Mouse (Mus musculus): Measurements from ENCODE around the gene Gkap1. TPM values are rescaled to one million over a fixed set of nuclear protein-coding genes. Genes with fewer than 3 reads are reported as not detected.

Gkap1 gene
- total and polyA plus RNA-seq, 3 experiments, result 26.7 to 34.1 TPM; not detected in 1

DNA sequence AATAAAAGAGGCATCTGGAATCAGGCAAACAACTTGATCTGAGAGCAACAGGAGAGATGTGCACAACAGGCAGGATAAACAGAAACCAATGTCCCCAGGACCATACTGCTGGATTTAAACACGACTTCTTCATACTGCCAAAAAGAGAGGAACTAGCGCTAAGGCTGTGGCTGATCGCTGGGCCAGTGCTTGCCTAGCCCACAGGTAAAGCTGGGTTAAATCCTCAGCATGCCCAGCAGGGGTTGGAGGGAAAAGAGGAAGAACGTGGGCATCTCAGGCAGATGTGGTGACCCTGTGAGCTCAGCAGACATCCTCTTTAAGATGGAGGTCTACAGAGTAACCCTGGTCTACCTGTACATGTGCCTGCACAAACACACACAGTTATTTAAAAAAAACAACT lies 70.5 kb downstream of the Gkap1 start:
- TF ChIP-seq RCOR1 (IDR thresholded peaks at IDR 0.05; ENCODE audit: low read depth, low read length), result 0 out of 2 replicates have a peak, but pooled peaks have one; percentile 22
- TF ChIP-seq USF2 (IDR thresholded peaks at IDR 0.05; ENCODE audit: borderline replicate concordance in 1 of 2, insufficient read depth in 1 of 2, low read depth in 1 of 2, low read length in 2 of 2), result no peak
- Histone ChIP-seq H3K4me1 (ENCODE audit: control insufficient read depth in 1 of 2, insufficient read depth in 2 of 2, low read length in 2 of 2) (peaks cover 19 to 21% of the 10 kb centered on the region in 2 experiments), H3K36me3 (ENCODE audit: control insufficient read depth in 1 of 2, insufficient read depth in 2 of 2, low read length in 2 of 2) (peaks cover 5 to 40% of the 10 kb centered on the region in 2 experiments), H3K9me3 (replicated peaks; ENCODE audit: insufficient read depth, low read length) (no peaks in the 10 kb centered on the region), H3K27me3 (ENCODE audit: control insufficient read depth in 1 of 2, insufficient read depth in 2 of 2, low read length in 2 of 2) (no peaks in the 10 kb centered on the region), H3K27ac (ENCODE audit: control insufficient read depth, low read depth, low read length) (no peak overlapping the region), H3K79me2 (ENCODE audit: control insufficient read depth, insufficient read depth, low read length, poor library complexity) (peaks cover 86% of the 10 kb centered on the region), H3K9ac (ENCODE audit: control insufficient read depth, low read depth, low read length, poor library complexity, severe bottlenecking) (no peak overlapping the region), H3K4me3 (ENCODE audit: control insufficient read depth in 1 of 2, insufficient read depth in 1 of 2, low read depth in 2 of 2, low read length in 2 of 2) (no peak overlapping the region)
- DNase-seq (ENCODE audit: low read depth, low spot score), result peak; percentile 61

DNA sequence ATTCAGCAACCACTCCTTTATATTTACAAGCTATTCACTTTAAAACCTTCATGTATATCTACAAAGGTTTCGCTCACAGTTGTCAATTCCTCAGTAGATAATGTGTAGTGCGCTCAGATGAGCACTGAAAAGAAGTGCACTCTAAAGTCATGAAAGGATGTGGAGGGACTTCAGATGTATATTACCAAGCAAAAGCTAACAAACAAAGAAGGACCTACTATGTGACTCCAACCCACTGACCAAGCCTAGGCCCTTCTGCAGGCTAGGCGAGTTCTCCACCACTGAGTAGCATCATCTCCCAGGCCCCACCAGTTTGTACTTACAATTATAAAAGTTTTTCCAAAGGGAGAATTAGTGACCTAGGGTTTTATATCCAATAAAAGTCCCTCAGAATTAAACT lies 71.3 kb downstream of the Gkap1 start:
- no peaks in the 10 kb centered on the region for H3K9me3 ChIP-seq (replicated peaks; ENCODE audit: insufficient read depth, low read length)
- TF ChIP-seq ZNF384 (IDR thresholded peaks at IDR 0.05; ENCODE audit: low read depth, low read length) (no peak), ZKSCAN1 (IDR thresholded peaks at IDR 0.05; ENCODE audit: low read depth, low read length) (peak; percentile 70; the same call in 1 of the 2 replicates)
- peaks cover 86% of the 10 kb centered on the region for H3K79me2 ChIP-seq (ENCODE audit: control insufficient read depth, insufficient read depth, low read length, poor library complexity)
- no peak overlapping the region for H3K4me3 ChIP-seq (ENCODE audit: control insufficient read depth in 1 of 2, insufficient read depth in 1 of 2, low read depth in 2 of 2, low read length in 2 of 2)
- no peak overlapping the region for H3K27ac ChIP-seq (ENCODE audit: control insufficient read depth, low read depth, low read length)
- peaks cover 19 to 21% of the 10 kb centered on the region in 2 experiments for H3K4me1 ChIP-seq (ENCODE audit: control insufficient read depth in 1 of 2, insufficient read depth in 2 of 2, low read length in 2 of 2)
- H3K27me3 ChIP-seq (ENCODE audit: control insufficient read depth in 1 of 2, insufficient read depth in 2 of 2, low read length in 2 of 2), result no peaks in the 10 kb centered on the region
- peaks cover 5 to 38% of the 10 kb centered on the region in 2 experiments for H3K36me3 ChIP-seq (ENCODE audit: control insufficient read depth in 1 of 2, insufficient read depth in 2 of 2, low read length in 2 of 2)
- no peak overlapping the region for H3K9ac ChIP-seq (ENCODE audit: control insufficient read depth, low read depth, low read length, poor library complexity, severe bottlenecking)
- DNase-seq (ENCODE audit: low read depth, low spot score), result no peak

GRCm38 (mm10) chr13:58202903-58203302 lies 72.6 kb downstream of the Gkap1 start:
- Histone ChIP-seq H3K27ac (ENCODE audit: control insufficient read depth, low read depth, low read length) (no peak overlapping the region), H3K4me3 (ENCODE audit: control insufficient read depth in 1 of 2, insufficient read depth in 1 of 2, low read depth in 2 of 2, low read length in 2 of 2) (no peak overlapping the region), H3K27me3 (ENCODE audit: control insufficient read depth in 1 of 2, insufficient read depth in 2 of 2, low read length in 2 of 2) (no peaks in the 10 kb centered on the region), H3K4me1 (ENCODE audit: control insufficient read depth in 1 of 2, insufficient read depth in 2 of 2, low read length in 2 of 2) (peaks cover 19 to 21% of the 10 kb centered on the region in 2 experiments), H3K9ac (ENCODE audit: control insufficient read depth, low read depth, low read length, poor library complexity, severe bottlenecking) (no peak overlapping the region), H3K79me2 (ENCODE audit: control insufficient read depth, insufficient read depth, low read length, poor library complexity) (peaks cover 83% of the 10 kb centered on the region), H3K9me3 (replicated peaks; ENCODE audit: insufficient read depth, low read length) (no peaks in the 10 kb centered on the region), H3K36me3 (ENCODE audit: control insufficient read depth in 1 of 2, insufficient read depth in 2 of 2, low read length in 2 of 2) (peaks cover 7 to 38% of the 10 kb centered on the region in 2 experiments)
- TF ChIP-seq KAT2A (conservative IDR thresholded peaks at IDR 0.05; ENCODE audit: low read depth, low read length), result no peak
- TF ChIP-seq EP300 (IDR thresholded peaks at IDR 0.05; ENCODE audit: low read depth in 1 of 2, low read length in 2 of 2), result no peak
- no peak for TF ChIP-seq BHLHE40 (IDR thresholded peaks at IDR 0.05; ENCODE audit: borderline replicate concordance, low read depth, low read length)
- no peak for TF ChIP-seq RAD21 (IDR thresholded peaks at IDR 0.05; ENCODE audit: low read depth, low read length)
- TF ChIP-seq MXI1 (IDR thresholded peaks at IDR 0.05; ENCODE audit: low read depth, low read length), result 0 out of 2 replicates have a peak, but pooled peaks have one; percentile 11
- no peak for TF ChIP-seq NRF1 (IDR thresholded peaks at IDR 0.05; ENCODE audit: insufficient read depth, low read depth, low read length, poor library complexity, severe bottlenecking)
- TF ChIP-seq ZKSCAN1 (IDR thresholded peaks at IDR 0.05; ENCODE audit: low read depth, low read length), result no peak
- no peak for TF ChIP-seq HCFC1 (IDR thresholded peaks at IDR 0.05; ENCODE audit: low read depth, low read length)
- peak; percentile 38 for DNase-seq (ENCODE audit: low read depth, low spot score)
